Mouse (Mus musculus): ENCODE results near the gene Foxk2. TPM values are rescaled to one million over a fixed set of nuclear protein-coding genes. Genes with fewer than 3 reads are reported as not detected.

Foxk2 gene
- total RNA-seq, 2 experiments from 2014 or later = 32.7 to 36.7 TPM

Other genes starting within 250 kb of the Foxk2 start
- under 1 TPM; 0.42 to 0.54 TPM for gene Cd7, start 220.6 kb upstream of the Foxk2 start, total RNA-seq (2021)
- under 1 TPM; 0.48 TPM for gene Sectm1b, start 196.4 kb upstream of the Foxk2 start, total RNA-seq (2021)
- under 1 TPM in 1 of 2 experiments, not detected in 1; 0.22 TPM for gene Sectm1a, start 178.8 kb upstream of the Foxk2 start, total RNA-seq (2021)
- gene Tex19.2, start 141.3 kb upstream of the Foxk2 start, total RNA-seq (2021) = not detected
- gene Tex19.1, start 113.8 kb upstream of the Foxk2 start, total RNA-seq (2021) = not detected
- not detected for gene Uts2r, start 99.7 kb upstream of the Foxk2 start, total RNA-seq (2021)
- 10 to 100 TPM; 21.9 to 22.5 TPM for gene Hexdc, start 55.6 kb upstream of the Foxk2 start, total RNA-seq (2021)
- 10 to 100 TPM; 23.6 to 26.0 TPM for gene Ogfod3, start 55.3 kb upstream of the Foxk2 start, total RNA-seq (2021)
- 10 to 100 TPM; 27.6 to 28.3 TPM for gene Cybc1, start 30.7 kb upstream of the Foxk2 start, total RNA-seq (2021)
- 10 to 100 TPM; 28.4 to 36.2 TPM for gene Narf, start 22.7 kb upstream of the Foxk2 start, total RNA-seq (2021)
- gene Wdr45b, start 94.5 kb downstream of the Foxk2 start, total RNA-seq (2021) = 10 to 100 TPM; 65.1 to 71.0 TPM
- gene Rab40b, start 128.3 kb downstream of the Foxk2 start, total RNA-seq (2021) = 1 to 10 TPM; 5.5 to 7.7 TPM
- 10 to 100 TPM; 14.8 to 16.1 TPM for gene Fn3krp, start 161.4 kb downstream of the Foxk2 start, total RNA-seq (2021)
- gene Fn3k, start 174.9 kb downstream of the Foxk2 start, total RNA-seq (2021) = 1 to 10 TPM; 5.3 to 5.4 TPM
- 10 to 100 TPM; 45.0 to 46.3 TPM for gene Tbcd, start 192.0 kb downstream of the Foxk2 start, total RNA-seq (2021)

All from adrenal gland, postnatal 4 days (tissue).